Mouse (Mus musculus) hindbrain, embryonic 12.5 days (tissue): ENCODE results near the gene Pla2g4d. TPM values are rescaled to one million over a fixed set of nuclear protein-coding genes. Genes with fewer than 3 reads are reported as not detected.

Source experiments
- polyA plus RNA-seq: library from polyadenylated mRNA; unstranded; fragments of >200 nt; fragmentation: Nextera tagmentation; extraction: Ambion mirVana; gene quantifications from 2 replicates; pipeline ENCODE4 v1.2.1, GENCODE M21; 2016

The Pla2g4d gene
- polyA plus RNA-seq, 1 experiment from 2014 or later = not detected

Other genes with a start within 250 kb of the Pla2g4d start
- gene Ehd4, start 134.6 kb downstream of the Pla2g4d start, polyA plus RNA-seq = 17.2 and 21.8 TPM in 2 replicates
- 0.14 and 0.35 TPM in 2 replicates for gene Pla2g4e, start 43.9 kb downstream of the Pla2g4d start, polyA plus RNA-seq
- 0.09 TPM in 1 of 2 replicates, not detected in the other for gene Pla2g4f, start 25.0 kb upstream of the Pla2g4d start, polyA plus RNA-seq
- 44.0 and 46.6 TPM in 2 replicates for gene Vps39, start 63.9 kb upstream of the Pla2g4d start, polyA plus RNA-seq
- gene Ganc, start 114.7 kb upstream of the Pla2g4d start, polyA plus RNA-seq = 9.0 and 10.1 TPM in 2 replicates
- 7.3 and 8.2 TPM in 2 replicates for gene Tmem87a, start 114.9 kb upstream of the Pla2g4d start, polyA plus RNA-seq
- gene Capn3, start 166.8 kb upstream of the Pla2g4d start, polyA plus RNA-seq = 1.3 and 2.0 TPM in 2 replicates